Mouse (Mus musculus): ENCODE measurements around the gene Fam178b. TPM values are rescaled to one million over a fixed set of nuclear protein-coding genes. Genes with fewer than 3 reads are reported as not detected.

The Fam178b gene
- not detected in 2 replicates for polyA plus RNA-seq (2012; ENCODE audit: insufficient read depth, insufficient read length, low replicate concordance, missing spikeins)

GRCm38 (mm10) chr1:36682620-36683355, at the start of gene Fam178b:
Gene Fam178b, minus strand, starts transcription at chr1:36683183.
- no peak within 1 kb of the TSS for H3K4me3 ChIP-seq (ENCODE audit: insufficient read depth, low read depth, low read length)
- 96% methylated on average over 39 of the region's 39 CpGs for WGBS
- H3K4me1 ChIP-seq (ENCODE audit: control insufficient read depth, insufficient read depth, low read length) = no peaks in the 10 kb centered on the region
- TF ChIP-seq CTCF (IDR thresholded peaks at IDR 0.05; ENCODE audit: insufficient read depth, low read depth, low read length) (no peak), POLR2A (IDR thresholded peaks at IDR 0.05; ENCODE audit: insufficient read depth, low read depth, low read length) (no peak)
- no peak within 1 kb of the TSS for H3K27ac ChIP-seq (ENCODE audit: insufficient read depth, low read depth, low read length)

- 48% methylated on average over 4 of the region's 4 CpGs for WGBS
- Histone ChIP-seq H3K27ac (ENCODE audit: insufficient read depth, low read depth, low read length) (no peak overlapping the region), H3K4me1 (ENCODE audit: control insufficient read depth, insufficient read depth, low read length) (no peaks in the 10 kb centered on the region), H3K4me3 (ENCODE audit: insufficient read depth, low read depth, low read length) (no peak overlapping the region)
- no peak for TF ChIP-seq CTCF (IDR thresholded peaks at IDR 0.05; ENCODE audit: insufficient read depth, low read depth, low read length)
These were observed 41.1 kb upstream of the Fam178b start for GRCm38 (mm10) chr1:36724057-36724431.

DNA sequence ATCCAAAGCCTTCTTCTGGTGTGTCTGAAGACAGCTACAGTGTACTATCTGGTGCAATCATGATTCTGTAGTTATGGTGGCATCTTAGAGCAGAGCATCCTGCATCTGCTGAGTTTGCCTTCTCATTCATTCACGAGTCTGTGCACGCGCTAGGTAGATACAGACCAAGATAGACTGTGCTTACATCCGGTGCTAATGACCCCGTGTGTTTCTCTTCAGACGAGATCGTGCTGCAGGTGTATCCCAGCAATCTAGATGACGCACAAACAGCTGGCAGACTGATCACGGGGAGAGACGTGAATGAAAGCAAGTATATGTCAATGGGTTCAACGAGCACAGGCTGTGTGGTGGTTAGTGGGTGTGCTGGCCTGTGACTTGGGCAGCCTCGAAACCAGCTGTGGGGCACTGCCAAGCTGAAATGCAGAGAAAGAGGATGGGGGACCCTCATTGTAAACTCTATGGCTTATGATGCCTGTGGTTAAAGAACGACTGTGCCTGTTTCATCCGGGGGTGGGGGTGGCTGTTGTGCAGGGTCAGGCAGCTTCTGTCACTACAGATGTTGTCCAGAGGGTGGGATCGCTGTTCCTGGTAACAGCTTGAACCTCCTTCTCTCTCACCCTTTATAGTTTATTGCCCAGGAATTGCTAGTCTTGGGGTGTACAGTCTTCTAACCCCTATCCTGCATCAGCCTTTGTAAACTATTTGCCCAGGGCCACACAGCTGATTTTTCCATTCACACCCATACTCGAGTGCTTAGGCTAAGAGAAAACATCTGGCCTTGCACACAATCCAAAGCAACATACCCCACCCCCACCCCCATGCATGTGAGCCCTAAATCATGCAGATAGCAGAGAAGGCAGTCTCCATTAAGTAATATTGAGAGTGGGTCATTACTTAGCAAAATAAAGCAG, 40.4 kb upstream of the Fam178b start:
- WGBS = 72% methylated on average over 16 of the region's 16 CpGs
- Histone ChIP-seq H3K4me3 (ENCODE audit: insufficient read depth, low read depth, low read length) (no peak overlapping the region), H3K27ac (ENCODE audit: insufficient read depth, low read depth, low read length) (no peak overlapping the region), H3K4me1 (ENCODE audit: control insufficient read depth, insufficient read depth, low read length) (no peaks in the 10 kb centered on the region)
- TF ChIP-seq CTCF (IDR thresholded peaks at IDR 0.05; ENCODE audit: insufficient read depth, low read depth, low read length) = no peak
- TF ChIP-seq POLR2A (IDR thresholded peaks at IDR 0.05; ENCODE audit: insufficient read depth, low read depth, low read length) = no peak

GRCm38 (mm10) chr1:36718786-36719185, 35.8 kb upstream of the Fam178b start:
- Histone ChIP-seq H3K4me3 (ENCODE audit: insufficient read depth, low read depth, low read length) (no peak overlapping the region), H3K27ac (ENCODE audit: insufficient read depth, low read depth, low read length) (no peak overlapping the region), H3K4me1 (ENCODE audit: control insufficient read depth, insufficient read depth, low read length) (no peaks in the 10 kb centered on the region)
- WGBS = 85% methylated on average over 1 of the region's 1 CpGs
- no peak for TF ChIP-seq CTCF (IDR thresholded peaks at IDR 0.05; ENCODE audit: insufficient read depth, low read depth, low read length)
- TF ChIP-seq POLR2A (IDR thresholded peaks at IDR 0.05; ENCODE audit: insufficient read depth, low read depth, low read length) = no peak

- H3K27ac ChIP-seq (ENCODE audit: insufficient read depth, low read depth, low read length) = no peak within 1 kb of the TSS
- TF ChIP-seq CTCF (IDR thresholded peaks at IDR 0.05; ENCODE audit: insufficient read depth, low read depth, low read length) (no peak), POLR2A (IDR thresholded peaks at IDR 0.05; ENCODE audit: insufficient read depth, low read depth, low read length) (no peak)
- WGBS = 85% methylated on average over 5 of the region's 5 CpGs
- H3K4me3 ChIP-seq (ENCODE audit: insufficient read depth, low read depth, low read length) = no peak within 1 kb of the TSS
- no peaks in the 10 kb centered on the region for H3K4me1 ChIP-seq (ENCODE audit: control insufficient read depth, insufficient read depth, low read length)
These were observed 31.3 kb upstream of the Fam178b start, which contains the start of gene Actr1b for GRCm38 (mm10) chr1:36714311-36714710. Gene Actr1b, minus strand, starts transcription at chr1:36714422.

DNA sequence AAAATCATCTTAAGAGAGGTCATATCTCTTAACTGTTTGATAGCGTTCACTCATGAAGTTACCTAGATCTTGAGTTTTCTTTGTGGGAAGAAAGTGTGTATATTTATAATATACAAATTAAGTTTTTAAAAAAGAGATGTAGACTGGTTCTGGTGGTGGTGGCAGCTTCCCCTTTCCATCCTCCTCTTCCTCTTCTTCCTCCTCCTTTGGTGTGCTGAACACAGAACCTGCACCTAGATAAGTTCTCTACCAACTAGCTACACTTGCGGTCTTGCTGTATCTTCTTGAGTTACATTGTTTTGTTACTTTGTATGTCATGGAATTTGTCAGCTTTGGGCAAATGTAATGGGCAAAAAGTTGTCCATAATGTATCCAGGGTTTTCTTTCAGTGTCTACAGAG, 28.1 kb upstream of the Fam178b start:
- Histone ChIP-seq H3K27ac (ENCODE audit: insufficient read depth, low read depth, low read length) (no peak overlapping the region), H3K4me3 (ENCODE audit: insufficient read depth, low read depth, low read length) (no peak overlapping the region), H3K4me1 (ENCODE audit: control insufficient read depth, insufficient read depth, low read length) (peaks cover 24% of the 10 kb centered on the region)
- 98% methylated on average over 2 of the region's 2 CpGs for WGBS
- TF ChIP-seq CTCF (IDR thresholded peaks at IDR 0.05; ENCODE audit: insufficient read depth, low read depth, low read length) (no peak), POLR2A (IDR thresholded peaks at IDR 0.05; ENCODE audit: insufficient read depth, low read depth, low read length) (no peak)

- TF ChIP-seq POLR2A (IDR thresholded peaks at IDR 0.05; ENCODE audit: insufficient read depth, low read depth, low read length) (peak; percentile 92), CTCF (IDR thresholded peaks at IDR 0.05; ENCODE audit: insufficient read depth, low read depth, low read length) (no peak)
- peaks cover 26% of the 10 kb centered on the region for H3K4me1 ChIP-seq (ENCODE audit: control insufficient read depth, insufficient read depth, low read length)
- H3K27ac ChIP-seq (ENCODE audit: insufficient read depth, low read depth, low read length) = peak within 1 kb of the TSS; percentile 52
- H3K4me3 ChIP-seq (ENCODE audit: insufficient read depth, low read depth, low read length) = peak within 1 kb of the TSS; percentile 92
- WGBS = under 1% methylated on average over 29 of the region's 29 CpGs
These were observed 26.9 kb upstream of the Fam178b start, which contains the start of gene 4933424G06Rik for GRCm38 (mm10) chr1:36709854-36710280. Gene 4933424G06Rik, plus strand, starts transcription at chr1:36710149.

DNA sequence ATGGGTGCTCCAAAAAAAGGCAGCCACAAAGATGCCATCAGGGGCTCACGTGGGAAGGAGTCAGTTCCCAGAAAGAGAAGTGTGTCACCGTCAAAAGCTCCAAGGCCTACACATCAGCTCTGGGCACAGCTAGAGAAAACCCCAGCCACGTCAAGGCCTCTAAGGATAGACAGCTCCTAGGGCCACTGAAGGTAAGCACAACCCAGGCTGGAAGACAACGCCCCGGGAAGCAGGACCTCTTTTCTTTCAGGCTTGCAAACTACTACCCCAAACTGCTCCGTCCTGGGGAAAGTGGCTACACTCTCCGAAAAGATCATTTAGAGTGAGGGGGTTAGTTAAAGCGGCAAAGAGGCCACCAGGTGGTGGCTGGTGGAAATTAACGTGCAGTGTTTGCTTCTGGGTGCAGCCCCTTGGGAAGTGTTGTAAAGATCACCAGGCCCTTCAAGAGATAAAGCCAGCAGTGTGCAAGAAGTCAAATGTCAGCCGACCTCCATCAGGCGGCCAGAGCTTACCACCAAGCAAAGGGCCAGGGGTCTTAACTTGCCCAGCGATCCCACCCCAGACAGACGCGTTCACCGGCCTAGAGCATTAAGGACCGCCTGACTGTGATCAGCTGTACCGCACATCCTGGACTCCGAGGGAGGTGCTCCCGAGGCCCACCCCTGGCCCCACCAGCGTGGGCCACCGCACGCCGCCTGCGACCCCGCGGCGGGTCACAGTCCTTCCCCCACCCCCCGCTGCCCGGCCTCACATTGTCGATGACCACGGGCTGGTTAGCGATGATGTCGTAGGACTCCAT, 26.3 kb upstream of the Fam178b start:
- H3K4me1 ChIP-seq (ENCODE audit: control insufficient read depth, insufficient read depth, low read length) = peaks cover 26% of the 10 kb centered on the region
- H3K27ac ChIP-seq (ENCODE audit: insufficient read depth, low read depth, low read length) = peak overlapping the region; percentile 52
- H3K4me3 ChIP-seq (ENCODE audit: insufficient read depth, low read depth, low read length) = peak overlapping the region; percentile 92
- WGBS = under 1% methylated on average over 33 of the region's 33 CpGs
- no peak for TF ChIP-seq CTCF (IDR thresholded peaks at IDR 0.05; ENCODE audit: insufficient read depth, low read depth, low read length)
- no peak for TF ChIP-seq POLR2A (IDR thresholded peaks at IDR 0.05; ENCODE audit: insufficient read depth, low read depth, low read length)
